Mouse (Mus musculus) midbrain, embryonic 10.5 days (tissue): ENCODE data around the gene Catsperg1. TPM values are rescaled to one million over a fixed set of nuclear protein-coding genes. Genes with fewer than 3 reads are reported as not detected.

Source experiments
- DNase-seq: peaks from one replicate; pipeline ENCODE4 v3.0.0-alpha.2; 2017; ENCODE audit warnings: low spot score
- H3K27ac ChIP-seq: fragments of 300-500 bp; sonication (generic); replicated peaks from 2 replicates; pipeline ENCODE4 v1.5.1; 2016; ENCODE audit warnings: mild to moderate bottlenecking
- H3K27me3 ChIP-seq: fragments of 300-500 bp; sonication (generic); 2 replicates; pipeline ENCODE4 v1.6.1; 2016; ENCODE audit warnings: low read depth, mild to moderate bottlenecking; ENCODE audit not compliant: poor library complexity, severe bottlenecking
- H3K36me3 ChIP-seq: fragments of 300-500 bp; sonication (generic); 2 replicates; pipeline ENCODE4 v1.6.1; 2016; ENCODE audit warnings: mild to moderate bottlenecking, moderate library complexity
- H3K4me1 ChIP-seq: fragments of 300-500 bp; sonication (generic); 2 replicates; pipeline ENCODE4 v1.6.1; 2016
- H3K4me3 ChIP-seq: fragments of 300-500 bp; sonication (generic); 2 replicates; pipeline ENCODE4 v1.5.1; 2016; ENCODE audit warnings: mild to moderate bottlenecking, moderate library complexity
- H3K9me3 ChIP-seq: fragments of 300-500 bp; sonication (generic); replicated peaks from 2 replicates; pipeline ENCODE4 v1.6.1; 2016; ENCODE audit warnings: mild to moderate bottlenecking
- WGBS: fragments of 180-500 bp; shearing (Covaris S2); methylation state at CpG from one replicate; pipeline ENCODE4 v1.1.7; 2016; 5-methylcytosine and 5-hydroxymethylcytosine counted together
- polyA plus RNA-seq: library from polyadenylated mRNA; unstranded; fragments of >200 nt; fragmentation: Nextera tagmentation; extraction: Ambion mirVana; gene quantifications from 2 replicates; pipeline ENCODE4 v1.2.1, GENCODE M21; 2016

Gene Catsperg1
- polyA plus RNA-seq, 1 experiment from 2014 or later: 0.43 TPM

DNA sequence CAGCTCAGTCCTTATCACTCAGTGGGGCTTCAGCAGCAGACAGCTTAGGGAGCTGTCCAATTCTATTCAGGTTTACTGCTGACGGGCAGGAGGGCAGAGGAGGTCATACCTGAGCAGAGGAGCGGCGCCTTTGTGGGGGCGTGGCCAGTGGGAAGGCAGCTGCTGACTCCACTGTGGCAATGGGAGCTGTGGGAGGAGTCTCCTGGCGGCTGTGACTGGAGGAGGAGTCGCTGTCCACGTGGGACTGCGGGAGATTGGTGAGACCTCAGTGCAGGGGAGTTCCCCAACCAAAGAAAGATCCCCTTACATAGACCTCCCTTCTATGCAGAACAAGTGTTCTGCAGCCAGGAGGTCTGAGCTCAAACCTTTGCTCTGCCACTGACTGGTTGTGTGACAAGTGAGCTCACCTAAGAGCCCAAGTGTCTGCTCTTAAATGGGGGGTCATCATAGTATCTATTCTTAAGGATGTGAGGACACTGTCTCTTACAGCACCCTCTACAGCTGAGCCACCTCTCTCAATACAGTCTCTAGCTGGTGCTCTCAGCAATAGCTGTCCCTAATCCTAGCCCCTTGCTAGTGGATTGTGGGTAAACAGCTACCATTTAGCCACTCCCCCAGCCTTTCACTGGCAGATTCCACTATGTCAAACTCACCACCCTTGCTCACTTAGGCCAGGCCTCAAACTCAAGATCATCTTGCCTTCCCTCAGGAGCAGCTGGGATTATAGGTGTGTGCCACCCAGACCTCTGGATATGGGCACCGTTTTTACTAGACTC is 50.9 kb downstream of the Catsperg1 start:
- 18% methylated on average over 9 of the region's 9 CpGs for WGBS
- H3K4me3 ChIP-seq: no peak overlapping the region
- no peak for DNase-seq

DNA sequence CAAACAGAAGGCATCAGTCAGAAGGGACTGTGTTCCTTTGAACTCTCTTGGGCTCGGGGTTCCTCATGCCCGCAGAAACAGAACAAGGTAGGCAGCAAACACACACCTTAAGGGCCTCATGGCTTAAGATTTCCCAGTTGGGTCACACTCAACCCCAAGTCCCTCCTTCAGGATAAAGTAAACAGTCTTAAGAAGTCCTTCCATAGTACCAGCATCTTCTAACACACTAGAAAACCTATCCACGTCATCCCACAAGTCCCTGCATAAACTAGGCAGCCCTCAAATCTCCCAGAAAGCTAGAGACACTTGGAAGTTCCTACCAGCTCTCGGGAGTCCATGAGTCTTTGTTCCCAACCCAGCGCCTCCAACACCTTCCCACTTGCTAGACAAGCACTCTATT is 51.5 kb downstream of the Catsperg1 start:
- Histone ChIP-seq H3K9me3 (no peaks in the 10 kb centered on the region), H3K27me3 (peaks cover 49% of the 10 kb centered on the region), H3K4me3 (no peak overlapping the region), H3K36me3 (peaks cover 52% of the 10 kb centered on the region), H3K4me1 (peaks cover 31% of the 10 kb centered on the region), H3K27ac (no peak overlapping the region)
- WGBS: 79% methylated on average over 5 of the region's 5 CpGs
- no peak for DNase-seq

More for the DNA sequence above, 50.9 kb downstream of the Catsperg1 start:
- Histone ChIP-seq H3K4me1 (peaks cover 37% of the 10 kb centered on the region), H3K9me3 (no peaks in the 10 kb centered on the region), H3K27me3 (peaks cover 49% of the 10 kb centered on the region), H3K36me3 (peaks cover 52% of the 10 kb centered on the region), H3K27ac (no peak overlapping the region)

DNA sequence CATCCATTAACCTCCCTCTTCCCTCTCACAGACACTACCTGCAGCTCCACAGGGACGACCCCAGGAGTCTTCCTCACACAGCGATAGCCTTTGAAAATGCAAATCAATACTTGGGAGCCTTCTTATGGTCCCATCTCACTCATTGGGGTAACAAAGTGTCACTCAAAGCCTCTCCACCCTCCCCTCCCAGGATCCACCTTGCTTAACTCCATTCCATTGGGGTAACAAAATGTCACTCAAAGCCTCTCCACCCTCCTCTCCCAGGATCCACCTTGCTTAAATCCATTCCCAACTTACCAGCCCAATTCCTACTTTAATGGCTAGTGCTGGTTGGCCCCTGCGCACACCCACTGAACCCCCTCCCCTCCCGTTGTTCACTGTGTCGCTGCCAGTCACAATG is 55.6 kb downstream of the Catsperg1 start:
- peaks cover 8% of the 10 kb centered on the region; the same call in 1 of the 2 replicates for H3K9me3 ChIP-seq
- 3% methylated on average over 5 of the region's 5 CpGs for WGBS
- H3K4me3 ChIP-seq: peak overlapping the region; percentile 18; the same call in 1 of the 2 replicates
- peaks cover 53% of the 10 kb centered on the region for H3K27me3 ChIP-seq
- peaks cover 47% of the 10 kb centered on the region for H3K4me1 ChIP-seq
- H3K27ac ChIP-seq: no peak overlapping the region
- DNase-seq: no peak
- H3K36me3 ChIP-seq: peaks cover 33% of the 10 kb centered on the region

DNA sequence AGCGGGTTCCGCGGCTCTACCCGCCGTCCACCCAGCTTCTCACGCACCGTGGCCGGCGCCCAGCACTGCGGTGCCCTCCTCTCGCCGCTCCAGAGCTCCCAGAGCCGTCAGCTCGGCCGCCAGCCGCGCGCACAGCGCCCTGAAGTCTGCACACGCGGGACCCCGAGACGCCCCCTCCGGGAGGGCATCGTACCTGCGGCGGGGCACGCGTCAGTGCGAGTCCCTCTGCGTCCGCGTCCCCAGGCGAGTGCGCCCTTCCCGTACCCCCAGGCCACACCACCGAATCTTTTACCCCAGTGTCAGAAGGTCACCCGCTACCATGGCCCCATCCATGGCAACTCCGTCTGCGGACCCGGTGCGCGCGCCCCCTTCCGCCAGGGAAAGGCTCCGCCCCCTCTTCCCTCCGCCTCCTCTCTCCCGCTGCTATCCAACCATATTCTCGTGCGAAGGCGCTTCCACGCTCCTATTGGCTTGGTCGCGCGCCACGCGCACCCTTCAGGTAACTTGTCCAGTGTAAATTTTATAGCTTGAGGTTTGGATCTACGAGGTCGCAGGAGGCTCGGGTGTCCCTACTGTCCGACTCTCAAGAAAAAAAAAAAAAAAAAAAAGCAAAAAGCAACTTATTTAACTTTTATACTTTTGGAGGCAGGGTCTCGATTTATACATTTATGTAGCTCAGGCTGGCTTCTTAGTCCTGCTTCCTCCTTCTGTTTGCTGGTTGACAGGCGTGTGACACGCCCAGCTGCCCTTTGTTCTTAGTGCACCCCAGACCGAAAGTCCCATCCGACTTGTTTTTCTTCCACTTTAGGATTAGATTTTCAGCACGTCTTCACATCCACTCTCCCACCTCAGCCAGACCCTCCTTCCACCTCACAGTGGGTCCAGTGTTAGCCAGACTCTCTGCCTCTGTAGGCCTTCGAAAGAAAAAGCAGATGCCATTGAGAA is 57.7 kb downstream of the Catsperg1 start, which contains the start of gene Fam98c:
TSS of gene Fam98c (minus strand) at position 397 of the 945 bp plus-strand sequence.
- DNase-seq: peak; percentile 86
- H3K27me3 ChIP-seq: peaks cover 39% of the 10 kb centered on the region
- H3K36me3 ChIP-seq: peaks cover 14% of the 10 kb centered on the region
- peak within 1 kb of the TSS; percentile 85 for H3K4me3 ChIP-seq
- H3K27ac ChIP-seq: peak within 1 kb of the TSS; percentile 89
- 4% methylated on average over 68 of the region's 68 CpGs for WGBS
- H3K4me1 ChIP-seq: peaks cover 33% of the 10 kb centered on the region
- H3K9me3 ChIP-seq: peaks cover 8% of the 10 kb centered on the region; the same call in 1 of the 2 replicates

DNA sequence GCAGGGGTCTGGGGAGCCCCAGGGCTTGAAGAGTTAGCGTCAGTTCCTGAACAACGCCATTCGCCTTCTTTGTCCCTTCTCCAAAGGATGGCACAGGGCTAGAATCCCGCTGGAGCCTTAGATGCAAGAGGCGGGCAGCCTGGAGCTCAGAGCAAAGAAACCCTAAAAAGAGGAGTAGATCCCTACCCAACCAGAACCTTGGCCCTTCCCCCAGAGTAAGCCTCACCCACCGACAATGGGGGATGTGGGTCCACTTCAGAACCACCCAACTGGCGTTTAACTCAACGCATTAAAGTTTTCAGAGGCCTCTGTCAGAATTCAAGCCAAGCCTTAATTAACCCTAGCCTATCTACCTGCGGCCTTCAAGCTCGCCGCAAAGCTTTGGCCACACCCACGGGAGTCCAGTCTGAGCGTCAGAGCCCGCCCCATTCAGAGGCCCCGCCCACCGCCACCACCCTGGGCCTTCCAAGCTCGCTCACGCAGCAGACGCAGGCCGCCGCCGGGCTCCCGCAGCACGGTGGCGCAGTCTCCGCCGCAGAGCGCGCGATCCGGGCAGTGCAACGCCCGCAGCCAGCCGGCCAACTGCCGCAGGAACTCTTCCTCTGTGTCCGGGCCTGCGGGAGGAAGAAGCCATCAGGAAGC is 58.5 kb downstream of the Catsperg1 start:
- Histone ChIP-seq H3K9me3 (peaks cover 8% of the 10 kb centered on the region; the same call in 1 of the 2 replicates), H3K4me1 (peaks cover 33% of the 10 kb centered on the region), H3K36me3 (peaks cover 9% of the 10 kb centered on the region; the same call in 1 of the 2 replicates), H3K27ac (peak overlapping the region; percentile 89), H3K27me3 (peaks cover 39% of the 10 kb centered on the region), H3K4me3 (peak overlapping the region; percentile 85)
- 7% methylated on average over 37 of the region's 37 CpGs for WGBS
- peak; percentile 87 for DNase-seq

DNA sequence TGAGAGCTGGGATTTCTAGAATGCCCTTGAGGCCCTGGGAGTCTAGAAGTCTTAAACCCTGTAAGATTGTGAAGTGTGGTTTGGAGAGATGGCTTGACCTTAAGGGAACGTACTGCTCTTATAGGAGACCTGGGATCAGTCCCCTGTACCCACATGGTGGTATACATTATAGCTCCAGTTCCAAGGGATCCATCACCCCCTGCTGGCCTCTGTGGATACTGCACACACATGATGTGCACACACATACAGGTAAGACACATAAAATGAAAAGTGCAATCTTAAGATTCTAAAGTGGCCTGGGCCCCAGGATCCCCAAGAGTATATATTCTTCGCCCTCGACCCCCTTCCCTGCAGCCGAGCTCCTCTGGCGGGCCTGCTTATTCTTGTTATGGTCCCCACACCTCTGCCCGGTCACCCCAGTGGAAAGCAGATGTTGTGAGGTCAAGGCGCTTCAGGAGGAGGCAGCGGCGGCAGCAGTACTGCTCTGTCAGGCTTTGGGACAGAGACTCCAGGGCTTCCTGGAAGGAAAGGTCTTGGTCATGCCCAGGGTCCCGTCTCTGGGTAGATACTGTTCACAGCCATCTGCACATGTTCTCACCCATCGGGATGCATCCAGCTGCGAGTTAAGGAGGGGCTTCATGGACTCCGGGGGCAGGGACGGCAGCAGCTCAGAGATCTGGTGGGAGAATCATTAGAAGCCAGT is 59.7 kb downstream of the Catsperg1 start:
- H3K9me3 ChIP-seq: peaks cover 8% of the 10 kb centered on the region; the same call in 1 of the 2 replicates
- peaks cover 27% of the 10 kb centered on the region for H3K27me3 ChIP-seq
- no peak overlapping the region for H3K4me3 ChIP-seq
- peaks cover 9% of the 10 kb centered on the region; the same call in 1 of the 2 replicates for H3K36me3 ChIP-seq
- H3K4me1 ChIP-seq: peaks cover 31% of the 10 kb centered on the region
- 94% methylated on average over 14 of the region's 14 CpGs for WGBS
- no peak overlapping the region for H3K27ac ChIP-seq
- DNase-seq: no peak

DNA sequence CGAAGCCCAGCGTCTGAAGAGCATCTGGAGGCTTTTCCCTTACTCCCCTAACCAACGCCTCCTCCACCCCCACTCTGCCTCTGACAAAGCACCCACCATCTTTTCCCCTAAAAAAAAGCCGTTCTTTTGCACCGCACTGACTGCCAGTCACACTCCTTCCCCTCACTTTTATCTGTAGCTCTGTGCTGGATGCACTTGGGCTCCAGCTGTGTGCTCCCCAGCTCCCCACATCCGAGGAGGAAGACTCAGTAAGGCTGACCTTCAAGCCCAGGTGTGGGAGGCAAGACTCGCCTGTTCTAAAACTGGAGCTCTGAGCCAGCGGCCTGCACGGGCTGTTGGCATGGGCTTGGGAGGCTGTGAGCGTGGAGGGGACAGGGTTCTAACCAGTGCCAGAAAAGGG is 62.3 kb downstream of the Catsperg1 start:
- peaks cover 22% of the 10 kb centered on the region for H3K4me1 ChIP-seq
- peaks cover 9% of the 10 kb centered on the region; the same call in 1 of the 2 replicates for H3K36me3 ChIP-seq
- no peak for DNase-seq
- H3K27me3 ChIP-seq: peaks cover 8% of the 10 kb centered on the region
- no peak overlapping the region for H3K4me3 ChIP-seq
- peaks cover 8% of the 10 kb centered on the region; the same call in 1 of the 2 replicates for H3K9me3 ChIP-seq
- WGBS: 66% methylated on average over 10 of the region's 10 CpGs
- H3K27ac ChIP-seq: no peak overlapping the region

DNA sequence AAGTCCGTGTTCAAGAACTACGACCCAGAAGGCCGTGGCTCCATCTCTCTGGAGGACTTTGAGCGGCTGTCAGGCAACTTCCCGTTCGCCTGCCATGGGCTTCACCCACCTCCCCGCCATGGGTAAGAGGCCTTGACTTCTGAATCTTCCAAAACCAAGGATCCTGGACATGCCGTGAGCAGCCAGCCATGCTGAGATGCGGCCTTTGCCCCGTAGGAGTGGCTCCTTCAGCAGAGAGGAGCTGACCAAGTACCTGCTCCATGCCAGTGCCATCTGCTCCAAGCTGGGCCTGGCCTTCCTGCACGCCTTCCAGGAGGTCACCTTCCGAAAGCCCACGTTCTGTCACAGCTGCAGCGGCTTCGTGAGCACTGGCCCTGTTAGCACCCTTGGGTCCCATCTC is 65.1 kb downstream of the Catsperg1 start:
- no peak for DNase-seq
- Histone ChIP-seq H3K36me3 (peaks cover 3% of the 10 kb centered on the region; the same call in 1 of the 2 replicates), H3K27me3 (no peaks in the 10 kb centered on the region), H3K27ac (no peak overlapping the region), H3K4me1 (peaks cover 6% of the 10 kb centered on the region; the same call in 1 of the 2 replicates), H3K9me3 (peaks cover 2% of the 10 kb centered on the region; the same call in 1 of the 2 replicates), H3K4me3 (no peak overlapping the region)
- WGBS: 89% methylated on average over 15 of the region's 15 CpGs

DNA sequence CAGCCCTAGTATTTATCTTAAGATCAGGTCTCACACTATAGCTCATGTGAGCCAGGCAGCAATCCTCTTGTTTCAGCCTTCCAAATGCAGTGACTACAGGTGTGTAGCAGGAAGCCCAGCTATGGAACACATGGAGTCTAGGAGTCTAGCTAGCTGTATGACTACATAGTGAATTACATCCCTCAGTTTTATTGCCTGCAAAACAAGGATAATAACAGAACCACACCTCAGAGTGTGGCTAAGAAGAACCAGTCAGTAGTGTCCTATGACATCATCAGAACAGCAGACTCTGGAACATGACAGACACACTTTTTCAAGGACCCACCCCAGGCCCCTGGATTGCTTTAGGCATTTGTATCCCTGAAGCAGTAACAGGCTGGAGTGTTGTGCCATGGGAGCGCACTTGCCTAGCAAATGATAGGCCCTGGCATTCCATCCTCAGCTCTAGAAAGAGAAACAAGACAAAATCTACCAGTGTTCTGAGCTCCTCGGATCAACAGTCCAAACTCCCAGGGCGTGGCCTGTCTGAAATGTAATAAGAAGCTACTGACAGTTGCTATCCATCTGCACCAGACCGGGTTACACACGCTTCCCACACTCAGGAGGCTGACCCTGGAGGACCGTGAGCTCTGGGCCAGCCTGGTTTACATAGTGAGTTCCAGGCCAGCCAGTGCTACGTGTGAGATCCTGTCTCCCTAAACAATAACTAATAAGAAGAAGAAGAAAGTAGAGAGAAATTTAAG is 67.0 kb downstream of the Catsperg1 start:
- Histone ChIP-seq H3K36me3 (no peaks in the 10 kb centered on the region), H3K27me3 (no peaks in the 10 kb centered on the region), H3K27ac (no peak overlapping the region), H3K4me3 (no peak overlapping the region), H3K9me3 (no peaks in the 10 kb centered on the region), H3K4me1 (peaks cover 6% of the 10 kb centered on the region; the same call in 1 of the 2 replicates)
- 89% methylated on average over 7 of the region's 7 CpGs for WGBS
- DNase-seq: no peak

DNA sequence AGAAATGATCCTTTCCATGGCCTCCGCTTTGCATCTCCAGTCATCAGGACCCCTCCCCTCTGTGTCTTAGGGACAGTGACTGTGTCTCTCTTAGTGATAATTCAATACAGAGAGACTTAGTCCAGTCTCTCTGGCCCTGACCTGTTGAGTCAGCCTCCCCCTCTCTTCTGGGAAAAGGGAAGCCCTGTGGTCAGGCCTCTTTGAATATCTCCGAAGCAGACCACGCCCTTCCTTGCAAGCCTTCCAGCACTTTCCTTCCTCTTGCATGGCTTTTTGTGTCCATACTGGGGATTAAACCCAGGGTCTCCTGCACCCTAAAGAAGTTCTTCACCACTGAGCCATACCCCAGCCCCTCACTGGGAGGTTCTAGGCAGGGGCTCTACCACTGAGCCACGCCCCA is 69.8 kb downstream of the Catsperg1 start:
- Histone ChIP-seq H3K9me3 (no peaks in the 10 kb centered on the region), H3K4me3 (no peak overlapping the region), H3K27ac (no peak overlapping the region), H3K36me3 (no peaks in the 10 kb centered on the region), H3K27me3 (no peaks in the 10 kb centered on the region), H3K4me1 (peaks cover 6% of the 10 kb centered on the region; the same call in 1 of the 2 replicates)
- 89% methylated on average over 4 of the region's 4 CpGs for WGBS
- no peak for DNase-seq

DNA sequence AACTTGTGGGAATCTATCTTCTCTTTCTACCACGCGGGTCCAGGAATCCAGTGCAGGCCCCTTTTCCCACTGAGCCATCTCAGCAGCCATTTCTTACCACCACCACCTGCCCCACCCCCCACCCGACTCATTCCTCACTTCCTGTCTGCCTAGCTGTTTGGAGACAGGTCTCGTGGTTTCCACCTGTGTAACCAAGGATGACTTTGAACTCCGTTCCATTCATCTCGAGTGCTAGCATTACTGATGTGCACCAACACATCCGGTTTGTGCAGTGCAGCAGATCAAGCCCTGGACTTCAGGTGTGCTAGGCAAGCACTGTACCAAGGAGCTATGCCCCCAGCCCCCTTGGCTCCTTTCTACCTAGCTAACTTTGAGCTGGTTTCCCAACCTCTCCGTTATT is 72.4 kb downstream of the Catsperg1 start:
- Histone ChIP-seq H3K27ac (no peak overlapping the region), H3K27me3 (peaks cover 3% of the 10 kb centered on the region), H3K4me1 (no peaks in the 10 kb centered on the region), H3K36me3 (no peaks in the 10 kb centered on the region), H3K9me3 (no peaks in the 10 kb centered on the region), H3K4me3 (no peak overlapping the region)
- 85% methylated on average over 8 of the region's 8 CpGs for WGBS
- DNase-seq: no peak
